Mouse (Mus musculus): Measurements from ENCODE around the gene Ttc21a. TPM values are rescaled to one million over a fixed set of nuclear protein-coding genes. Genes with fewer than 3 reads are reported as not detected.

The Ttc21a gene
- polyA plus RNA-seq, 1 experiment from 2014 or later = 0.03 TPM

- no peak for DNase-seq (ENCODE audit: low spot score)
- no peak for ATAC-seq (replicated peaks; ENCODE audit: low FRiP score, low read depth)
- H3K27me3 ChIP-seq (ENCODE audit: insufficient read depth, low read length) = no peaks in the 10 kb centered on the region
- peaks cover 10% of the 10 kb centered on the region; the same call in 1 of the 2 replicates for H3K4me1 ChIP-seq (replicated peaks; ENCODE audit: insufficient read depth, low read length)
- TF ChIP-seq CTCF (IDR thresholded peaks at IDR 0.05; ENCODE audit: low read depth) = no peak
- H3K9me3 ChIP-seq (replicated peaks; ENCODE audit: low read length) = no peaks in the 10 kb centered on the region
- H3K4me2 ChIP-seq (ENCODE audit: low read length) = no peak overlapping the region
- no peak overlapping the region for H3K4me3 ChIP-seq (replicated peaks; ENCODE audit: low read depth, low read length)
- WGBS = 57% methylated on average over 4 of the region's 4 CpGs
- H3K36me3 ChIP-seq (ENCODE audit: insufficient read depth, low read length) = no peaks in the 10 kb centered on the region
- H3K9ac ChIP-seq (ENCODE audit: low read depth, low read length) = no peak overlapping the region
- no peak overlapping the region for H3K27ac ChIP-seq
Observed at GRCm38 (mm10) chr9:119938496-119938895, 1.1 kb downstream of the Ttc21a start.

GRCm38 (mm10) chr9:119939646-119940045 is 2.2 kb downstream of the Ttc21a start:
- Histone ChIP-seq H3K27ac (no peak overlapping the region), H3K9ac (ENCODE audit: low read depth, low read length) (no peak overlapping the region), H3K9me3 (replicated peaks; ENCODE audit: low read length) (no peaks in the 10 kb centered on the region), H3K4me1 (replicated peaks; ENCODE audit: insufficient read depth, low read length) (peaks cover 10% of the 10 kb centered on the region; the same call in 1 of the 2 replicates), H3K4me2 (ENCODE audit: low read length) (no peak overlapping the region), H3K36me3 (ENCODE audit: insufficient read depth, low read length) (no peaks in the 10 kb centered on the region), H3K4me3 (replicated peaks; ENCODE audit: low read depth, low read length) (no peak overlapping the region), H3K27me3 (ENCODE audit: insufficient read depth, low read length) (no peaks in the 10 kb centered on the region)
- DNase-seq (ENCODE audit: low spot score) (no peak), ATAC-seq (replicated peaks; ENCODE audit: low FRiP score, low read depth) (no peak)
- no peak for TF ChIP-seq CTCF (IDR thresholded peaks at IDR 0.05; ENCODE audit: low read depth)
- 35% methylated on average over 10 of the region's 10 CpGs for WGBS

- no peak for TF ChIP-seq CTCF (IDR thresholded peaks at IDR 0.05; ENCODE audit: low read depth)
- no peaks in the 10 kb centered on the region for H3K27me3 ChIP-seq (ENCODE audit: insufficient read depth, low read length)
- no peak overlapping the region for H3K9ac ChIP-seq (ENCODE audit: low read depth, low read length)
- ATAC-seq (replicated peaks; ENCODE audit: low FRiP score, low read depth) = no peak
- H3K9me3 ChIP-seq (replicated peaks; ENCODE audit: low read length) = no peaks in the 10 kb centered on the region
- no peak overlapping the region for H3K4me2 ChIP-seq (ENCODE audit: low read length)
- no peaks in the 10 kb centered on the region for H3K36me3 ChIP-seq (ENCODE audit: insufficient read depth, low read length)
- no peak for DNase-seq (ENCODE audit: low spot score)
- 0 out of 2 replicates have a peak, but pooled peaks cover 7% of the 10 kb centered on the region for H3K4me1 ChIP-seq (replicated peaks; ENCODE audit: insufficient read depth, low read length)
- no peak overlapping the region for H3K27ac ChIP-seq
- no peak overlapping the region for H3K4me3 ChIP-seq (replicated peaks; ENCODE audit: low read depth, low read length)
- 70% methylated on average over 5 of the region's 5 CpGs for WGBS
Observed at GRCm38 (mm10) chr9:119941407-119941806, 4.0 kb downstream of the Ttc21a start.

GRCm38 (mm10) chr9:119941861-119942260 is 4.5 kb downstream of the Ttc21a start:
- no peak for TF ChIP-seq CTCF (IDR thresholded peaks at IDR 0.05; ENCODE audit: low read depth)

GRCm38 (mm10) chr9:119943326-119943725 is 5.9 kb downstream of the Ttc21a start:
- no peak for TF ChIP-seq CTCF (IDR thresholded peaks at IDR 0.05; ENCODE audit: low read depth)

More at GRCm38 (mm10) chr9:119941861-119942260, 4.5 kb downstream of the Ttc21a start:
- WGBS = 84% methylated on average over 14 of the region's 14 CpGs
- no peaks in the 10 kb centered on the region for H3K9me3 ChIP-seq (replicated peaks; ENCODE audit: low read length)
- H3K36me3 ChIP-seq (ENCODE audit: insufficient read depth, low read length) = no peaks in the 10 kb centered on the region
- H3K4me3 ChIP-seq (replicated peaks; ENCODE audit: low read depth, low read length) = no peak overlapping the region
- no peak overlapping the region for H3K9ac ChIP-seq (ENCODE audit: low read depth, low read length)
- H3K27ac ChIP-seq = no peak overlapping the region
- 0 out of 2 replicates have a peak, but pooled peaks cover 5% of the 10 kb centered on the region for H3K4me1 ChIP-seq (replicated peaks; ENCODE audit: insufficient read depth, low read length)
- DNase-seq (ENCODE audit: low spot score) (no peak), ATAC-seq (replicated peaks; ENCODE audit: low FRiP score, low read depth) (no peak)
- H3K4me2 ChIP-seq (ENCODE audit: low read length) = no peak overlapping the region
- H3K27me3 ChIP-seq (ENCODE audit: insufficient read depth, low read length) = no peaks in the 10 kb centered on the region

GRCm38 (mm10) chr9:119945173-119945900 is 7.9 kb downstream of the Ttc21a start:
- H3K4me2 ChIP-seq (ENCODE audit: low read length) = no peak overlapping the region
- no peaks in the 10 kb centered on the region for H3K9me3 ChIP-seq (replicated peaks; ENCODE audit: low read length)
- no peaks in the 10 kb centered on the region for H3K27me3 ChIP-seq (ENCODE audit: insufficient read depth, low read length)
- H3K4me3 ChIP-seq (replicated peaks; ENCODE audit: low read depth, low read length) = no peak overlapping the region
- no peak for DNase-seq (ENCODE audit: low spot score)
- no peak overlapping the region for H3K9ac ChIP-seq (ENCODE audit: low read depth, low read length)
- no peak overlapping the region for H3K27ac ChIP-seq
- TF ChIP-seq CTCF (IDR thresholded peaks at IDR 0.05; ENCODE audit: low read depth) = peak; percentile 64
- H3K36me3 ChIP-seq (ENCODE audit: insufficient read depth, low read length) = no peaks in the 10 kb centered on the region
- H3K4me1 ChIP-seq (replicated peaks; ENCODE audit: insufficient read depth, low read length) = no peaks in the 10 kb centered on the region
- 75% methylated on average over 12 of the region's 12 CpGs for WGBS
- ATAC-seq (replicated peaks; ENCODE audit: low FRiP score, low read depth) = 0 out of 2 replicates have a peak, but pooled peaks have one; percentile 4

More at GRCm38 (mm10) chr9:119943326-119943725, 5.9 kb downstream of the Ttc21a start:
- WGBS = 80% methylated on average over 1 of the region's 1 CpGs
- Histone ChIP-seq H3K36me3 (ENCODE audit: insufficient read depth, low read length) (no peaks in the 10 kb centered on the region), H3K27ac (no peak overlapping the region), H3K4me3 (replicated peaks; ENCODE audit: low read depth, low read length) (no peak overlapping the region), H3K9ac (ENCODE audit: low read depth, low read length) (no peak overlapping the region), H3K9me3 (replicated peaks; ENCODE audit: low read length) (no peaks in the 10 kb centered on the region), H3K4me1 (replicated peaks; ENCODE audit: insufficient read depth, low read length) (no peaks in the 10 kb centered on the region), H3K27me3 (ENCODE audit: insufficient read depth, low read length) (no peaks in the 10 kb centered on the region), H3K4me2 (ENCODE audit: low read length) (no peak overlapping the region)
- ATAC-seq (replicated peaks; ENCODE audit: low FRiP score, low read depth) = no peak
- DNase-seq (ENCODE audit: low spot score) = no peak
